Mouse (Mus musculus): ENCODE measurements around the gene Foxj3.

The Foxj3 gene

DNA sequence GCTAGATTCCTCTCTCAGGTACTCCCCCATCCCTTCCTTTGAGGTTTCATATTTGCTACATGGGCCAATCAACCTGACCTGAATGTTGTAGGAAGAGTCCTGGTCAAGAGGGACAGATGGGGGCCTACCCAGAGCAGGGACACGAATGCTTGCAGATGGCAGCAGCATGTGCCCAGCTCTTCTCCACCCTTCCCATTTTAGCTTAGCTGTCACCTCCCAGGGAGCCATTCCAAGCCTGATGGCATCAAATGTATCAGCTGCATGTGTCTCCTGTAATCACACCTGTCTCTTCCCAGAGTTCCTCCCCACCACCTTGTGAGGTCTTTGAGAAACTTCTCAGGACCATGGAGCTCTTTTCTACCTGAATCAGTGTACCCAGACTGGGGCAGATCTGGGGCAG is 120.2 kb downstream of the Foxj3 start:
- TF ChIP-seq GATA4 (IDR thresholded peaks at IDR 0.05; ENCODE audit: insufficient replicate concordance, low read length), result no peak

DNA sequence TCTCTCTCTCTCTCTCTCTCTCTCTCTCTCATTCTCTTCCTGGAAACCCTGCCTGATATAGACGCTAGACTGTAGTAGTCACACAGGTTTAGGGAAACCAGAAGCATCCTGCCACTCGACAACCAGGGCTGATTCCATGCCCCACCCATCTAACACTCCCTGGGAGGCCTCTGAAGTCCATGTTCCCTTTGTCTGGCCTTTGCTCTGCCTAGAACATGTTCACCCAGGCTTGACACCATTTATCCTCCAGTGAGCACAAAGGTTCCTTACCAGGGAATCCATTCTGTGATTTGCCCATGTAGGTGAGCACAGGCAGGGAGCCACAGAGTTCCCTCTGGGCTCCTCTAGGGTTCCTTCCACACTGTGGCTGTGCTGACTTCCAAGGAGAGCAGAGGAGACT is 121.4 kb downstream of the Foxj3 start:
- no peak for TF ChIP-seq GATA4 (IDR thresholded peaks at IDR 0.05; ENCODE audit: insufficient replicate concordance, low read length)

DNA sequence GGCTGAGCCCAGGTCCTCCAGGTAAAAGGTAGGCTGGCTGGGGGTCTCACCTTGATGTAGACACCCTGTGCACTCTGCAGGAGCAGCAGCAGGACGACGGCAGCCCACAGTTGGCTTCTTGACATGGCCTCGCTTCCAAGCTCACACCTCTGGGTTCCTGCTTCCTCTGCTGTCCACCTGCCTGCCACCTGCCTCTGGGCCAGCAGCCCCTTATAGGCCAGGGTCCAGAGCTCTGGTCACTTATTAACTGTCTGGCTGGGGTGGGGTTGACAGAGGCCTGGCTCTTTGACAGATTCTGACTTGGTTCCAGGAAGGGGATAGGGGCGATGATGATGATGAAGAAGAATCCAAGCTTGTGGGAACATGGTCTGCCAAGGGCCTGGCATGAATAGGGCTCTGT is 121.9 kb downstream of the Foxj3 start, which contains the start of gene Guca2b:
Gene Guca2b (minus strand): TSS at position 224 of the 400 bp plus-strand sequence.
- no peak for TF ChIP-seq GATA4 (IDR thresholded peaks at IDR 0.05; ENCODE audit: insufficient replicate concordance, low read length)

GRCm38 (mm10) chr4:119660007-119660406 is 123.2 kb downstream of the Foxj3 start:
- TF ChIP-seq GATA4 (IDR thresholded peaks at IDR 0.05; ENCODE audit: insufficient replicate concordance, low read length), result no peak

DNA sequence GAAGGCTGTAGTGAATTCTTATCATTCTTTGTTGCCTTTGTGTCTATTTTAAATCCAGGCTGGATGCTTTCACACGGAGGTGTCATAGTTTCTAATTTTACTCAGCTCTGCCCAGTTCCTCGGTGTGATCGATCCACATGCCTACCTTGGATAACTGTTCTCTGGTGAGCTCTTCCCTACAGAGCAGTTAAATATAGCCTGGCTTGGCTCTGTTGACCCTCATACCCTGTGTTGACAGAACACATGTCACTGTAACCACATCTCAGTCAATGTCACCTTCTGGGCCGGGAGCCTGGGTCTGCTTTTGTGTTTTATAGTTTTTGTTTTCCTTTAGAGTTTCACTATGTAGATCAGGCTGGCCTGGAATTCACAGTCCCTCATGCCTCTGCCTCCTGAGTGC is 125.3 kb downstream of the Foxj3 start:
- TF ChIP-seq GATA4 (IDR thresholded peaks at IDR 0.05; ENCODE audit: insufficient replicate concordance, low read length), result no peak

DNA sequence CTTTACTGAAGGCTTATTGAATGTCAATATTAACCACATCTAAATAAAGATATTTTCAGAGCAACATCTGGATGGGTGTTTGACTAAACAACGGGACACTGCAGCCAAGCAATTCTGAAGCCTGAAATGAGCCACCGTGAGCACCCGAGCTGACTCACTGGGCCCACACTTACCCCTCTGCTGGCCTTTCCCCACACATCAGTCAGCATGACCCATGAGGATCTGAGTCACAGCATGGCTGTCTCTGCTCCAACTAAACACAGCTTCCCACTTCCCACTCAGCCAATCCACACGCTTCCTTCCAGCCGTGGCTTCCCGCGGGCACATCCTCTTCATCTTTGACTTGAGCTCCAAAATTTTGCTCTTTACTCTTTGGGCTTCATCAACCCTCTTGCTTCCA is 126.2 kb downstream of the Foxj3 start:
- no peak for TF ChIP-seq GATA4 (IDR thresholded peaks at IDR 0.05; ENCODE audit: insufficient replicate concordance, low read length)

DNA sequence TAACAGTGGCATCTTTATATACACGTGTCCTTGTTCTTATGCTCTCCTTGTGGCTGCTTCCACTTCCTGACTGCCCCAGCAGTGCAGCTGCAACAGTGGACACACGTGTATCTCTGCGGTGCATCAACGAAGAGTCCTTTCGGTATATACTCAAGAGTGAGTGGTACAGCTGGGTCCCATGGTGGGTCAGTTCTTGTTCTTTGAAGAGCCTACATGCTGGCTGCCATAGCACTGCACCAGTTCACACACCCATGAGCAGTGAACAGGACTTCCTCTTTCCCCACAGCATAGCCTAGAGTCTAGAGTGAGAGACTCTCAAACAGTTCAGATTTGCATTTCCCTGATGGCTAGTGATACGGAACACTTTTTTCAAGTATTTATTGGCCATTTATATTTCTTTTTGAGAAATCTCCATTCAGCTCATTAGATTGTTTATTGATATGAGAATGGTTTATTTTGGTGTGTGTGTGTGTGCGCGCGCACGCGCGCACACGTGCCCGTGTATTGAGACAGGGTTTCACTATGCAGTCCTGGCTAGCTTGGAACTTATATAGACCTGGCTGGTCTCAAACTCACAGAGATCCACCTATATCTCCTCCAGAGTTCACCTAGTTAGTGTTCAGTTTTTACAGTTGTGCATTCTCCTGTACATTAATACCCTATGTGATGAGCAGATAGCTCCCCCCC is 126.7 kb downstream of the Foxj3 start:
- TF ChIP-seq GATA4 (IDR thresholded peaks at IDR 0.05; ENCODE audit: insufficient replicate concordance, low read length), result no peak

GRCm38 (mm10) chr4:119665166-119665565 is 128.4 kb downstream of the Foxj3 start:
- no peak for TF ChIP-seq GATA4 (IDR thresholded peaks at IDR 0.05; ENCODE audit: insufficient replicate concordance, low read length)

DNA sequence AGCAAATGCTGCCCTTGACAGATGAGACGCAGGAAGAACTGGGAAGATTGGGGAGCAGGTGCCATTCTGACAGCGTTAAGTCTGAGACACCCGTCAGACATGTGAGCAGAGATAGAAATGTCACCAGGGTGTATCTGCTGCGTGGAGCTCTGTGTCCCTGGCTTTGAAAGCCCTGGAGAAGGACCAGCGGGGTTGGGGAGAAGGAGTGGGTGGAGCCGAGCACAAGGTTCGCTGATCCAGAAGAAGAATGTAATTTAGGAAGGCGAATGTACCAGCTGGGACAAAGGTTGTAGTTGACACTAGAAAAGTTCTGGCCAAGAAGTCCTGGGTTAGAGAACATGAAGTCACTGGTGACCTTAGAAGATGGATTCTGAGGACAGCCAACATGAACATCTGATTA is 129.3 kb downstream of the Foxj3 start:
- TF ChIP-seq GATA4 (IDR thresholded peaks at IDR 0.05; ENCODE audit: insufficient replicate concordance, low read length), result no peak

- TF ChIP-seq GATA4 (IDR thresholded peaks at IDR 0.05; ENCODE audit: insufficient replicate concordance, low read length), result no peak
These were observed 130.7 kb downstream of the Foxj3 start for GRCm38 (mm10) chr4:119667454-119667853.

- TF ChIP-seq GATA4 (IDR thresholded peaks at IDR 0.05; ENCODE audit: insufficient replicate concordance, low read length), result no peak
These were observed 131.4 kb downstream of the Foxj3 start for GRCm38 (mm10) chr4:119668185-119668584.

DNA sequence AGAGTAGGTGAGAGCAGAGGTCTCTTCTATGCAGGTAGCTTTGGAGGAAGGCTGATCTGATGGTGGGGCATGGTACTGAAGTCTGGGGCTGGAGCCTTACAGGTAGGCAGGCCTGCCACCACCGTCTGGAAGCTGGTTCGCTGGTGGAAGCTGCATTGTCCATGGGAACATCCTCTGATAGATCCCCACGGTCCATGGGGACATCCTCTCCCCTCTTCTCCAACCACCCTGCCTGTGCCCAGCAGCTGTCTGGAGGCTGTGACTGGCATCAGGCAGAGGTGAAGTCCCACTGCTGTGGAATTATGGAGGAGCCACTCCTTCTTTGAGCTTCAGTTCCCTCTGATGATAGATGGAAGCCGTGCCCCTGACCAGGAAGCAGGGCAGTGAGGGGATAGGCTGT is 131.8 kb downstream of the Foxj3 start:
- TF ChIP-seq GATA4 (IDR thresholded peaks at IDR 0.05; ENCODE audit: insufficient replicate concordance, low read length), result no peak

DNA sequence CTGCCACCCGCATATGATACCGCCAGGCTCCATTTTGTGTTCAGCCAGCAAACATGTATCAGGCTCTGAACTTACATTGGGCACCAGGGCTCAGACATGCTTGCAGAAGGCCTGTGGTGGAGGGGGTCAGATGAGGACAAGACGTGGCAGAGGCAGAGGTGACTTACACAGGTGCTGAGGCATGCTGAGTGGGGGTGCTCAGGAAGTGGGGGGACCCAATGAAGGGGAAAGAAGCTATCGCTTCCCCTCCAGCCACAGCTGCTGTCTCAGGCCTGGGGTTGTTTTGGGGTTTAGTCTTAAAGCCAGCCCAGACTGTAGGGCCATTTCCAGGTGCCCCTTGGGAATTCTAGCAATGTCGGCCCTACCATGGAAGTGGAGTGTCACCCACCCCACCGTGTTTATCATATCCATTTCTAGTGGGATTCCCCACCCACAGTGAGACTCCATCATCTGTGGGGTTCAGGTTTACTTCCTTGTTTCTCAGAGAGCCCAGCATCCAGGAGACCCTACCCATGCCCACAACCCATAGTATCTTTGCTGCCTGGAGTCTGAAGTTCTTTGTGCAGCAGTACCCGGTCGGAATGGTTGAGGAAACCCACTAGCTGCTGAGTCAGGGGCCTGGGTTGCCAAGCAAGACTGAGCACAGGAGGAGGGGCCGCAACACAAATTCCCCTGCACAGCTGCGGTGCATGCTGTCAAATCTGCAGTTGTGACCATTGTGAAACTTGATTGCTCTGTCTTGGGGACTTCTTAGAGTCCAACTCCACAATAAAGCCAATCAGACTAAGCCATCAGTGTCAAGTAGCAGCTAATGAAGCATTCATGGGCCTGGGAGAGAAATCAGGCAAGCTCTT is 132.8 kb downstream of the Foxj3 start:
- no peak for TF ChIP-seq GATA4 (IDR thresholded peaks at IDR 0.05; ENCODE audit: insufficient replicate concordance, low read length)

GRCm38 (mm10) chr4:119670210-119670555 is 133.4 kb downstream of the Foxj3 start:
- no peak for TF ChIP-seq GATA4 (IDR thresholded peaks at IDR 0.05; ENCODE audit: insufficient replicate concordance, low read length)

GRCm38 (mm10) chr4:119670736-119671135 is 133.9 kb downstream of the Foxj3 start:
- TF ChIP-seq GATA4 (IDR thresholded peaks at IDR 0.05; ENCODE audit: insufficient replicate concordance, low read length), result no peak

- TF ChIP-seq GATA4 (IDR thresholded peaks at IDR 0.05; ENCODE audit: insufficient replicate concordance, low read length), result no peak
These were observed 134.4 kb downstream of the Foxj3 start for GRCm38 (mm10) chr4:119671164-119671563.

Data from liver, adult (tissue).